Mouse (Mus musculus) heart, adult 2 months (tissue): Measurements from ENCODE around the gene Samhd1.

Source experiments
- CTCF ChIP-seq: fragments of 200-600 bp; IDR thresholded peaks from 2 replicates; pipeline ENCODE4 v1.8.1; 2022; ENCODE audit warnings: antibody characterized with exemption, mild to moderate bottlenecking, moderate library complexity
- EP300 ChIP-seq: fragments of 200-500 bp; IDR thresholded peaks from 2 replicates; pipeline ENCODE4 v1.6.1; 2011; ENCODE audit warnings: low read depth, low read length, control low read depth; ENCODE audit not compliant: insufficient read depth
- POLR2A ChIP-seq: fragments of 200-500 bp; IDR thresholded peaks from 2 replicates; pipeline ENCODE4 v1.6.1; 2011; ENCODE audit warnings: mild to moderate bottlenecking, low read depth, low read length, control low read depth; ENCODE audit not compliant: insufficient read depth

DNA sequence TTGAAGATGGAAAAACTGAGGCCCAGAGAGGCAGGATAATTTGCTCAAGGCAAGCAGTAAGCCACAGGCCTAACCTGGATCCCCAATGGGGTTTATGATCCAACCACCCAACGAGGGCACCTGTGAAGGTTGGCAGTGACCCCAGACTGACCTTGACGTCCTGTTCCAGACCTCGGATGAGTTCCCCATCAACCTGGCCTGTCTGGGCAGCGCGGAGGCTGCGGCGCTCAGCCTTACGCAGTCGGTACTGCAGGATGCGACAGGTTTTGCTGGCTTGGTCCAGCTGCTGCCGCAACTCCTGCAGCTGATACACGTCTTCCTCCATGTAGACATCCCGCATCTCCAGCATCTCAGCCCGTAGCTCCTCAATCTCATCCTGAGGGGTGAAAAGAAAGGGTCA is 75.0 kb downstream of the Samhd1 start:
- TF ChIP-seq POLR2A = no peak
- no peak for TF ChIP-seq CTCF
- no peak for TF ChIP-seq EP300
